Mouse (Mus musculus): Measurements from ENCODE around the gene Snx32. TPM values are rescaled to one million over a fixed set of nuclear protein-coding genes. Genes with fewer than 3 reads are reported as not detected.

Gene Snx32
- total RNA-seq (2014; fragmentation: Nextera tagmentation) (9.8 and 12.6 TPM in 2 replicates), total RNA-seq (2017) (12.0 and 13.3 TPM in 2 replicates), polyA plus RNA-seq (2012) (1.6 and 2.0 TPM in 2 replicates)

GRCm38 (mm10) chr19:5510031-5511026, at the start of gene Snx32:
Gene Snx32 (minus strand): TSS chr19:5510538.
- peaks cover 45% of the 10 kb centered on the region for H3K4me1 ChIP-seq (ENCODE audit: insufficient read depth, low read depth, low read length)
- peak within 1 kb of the TSS; percentile 72 for H3K4me3 ChIP-seq (ENCODE audit: low read depth, low read length)
- H3K27me3 ChIP-seq (ENCODE audit: insufficient read depth, low read length), result no peaks in the 10 kb centered on the region
- TF ChIP-seq TAL1 (conservative IDR thresholded peaks at IDR 0.05; ENCODE audit: low read depth, low read length) (no peak), CTCF (IDR thresholded peaks at IDR 0.05; ENCODE audit: low read depth, low read length) (no peak), POLR2AphosphoS5 (IDR thresholded peaks at IDR 0.05; ENCODE audit: insufficient replicate concordance, low read depth, low read length) (no peak), GATA1 (IDR thresholded peaks at IDR 0.05; ENCODE audit: borderline replicate concordance, low read length) (no peak), GATA2 (IDR thresholded peaks at IDR 0.05; ENCODE audit: borderline replicate concordance, low read depth, low read length) (no peak)
- peak; percentile 99 for DNase-seq (ENCODE audit: low spot score)
- H3K36me3 ChIP-seq (replicated peaks), result peaks cover 2% of the 10 kb centered on the region
- H3K9me3 ChIP-seq (replicated peaks), result no peaks in the 10 kb centered on the region
- ATAC-seq (ENCODE audit: extremely low read depth, insufficient number of reproducible peaks, low FRiP score, poor library complexity, severe bottlenecking), result peak; percentile 96

DNA sequence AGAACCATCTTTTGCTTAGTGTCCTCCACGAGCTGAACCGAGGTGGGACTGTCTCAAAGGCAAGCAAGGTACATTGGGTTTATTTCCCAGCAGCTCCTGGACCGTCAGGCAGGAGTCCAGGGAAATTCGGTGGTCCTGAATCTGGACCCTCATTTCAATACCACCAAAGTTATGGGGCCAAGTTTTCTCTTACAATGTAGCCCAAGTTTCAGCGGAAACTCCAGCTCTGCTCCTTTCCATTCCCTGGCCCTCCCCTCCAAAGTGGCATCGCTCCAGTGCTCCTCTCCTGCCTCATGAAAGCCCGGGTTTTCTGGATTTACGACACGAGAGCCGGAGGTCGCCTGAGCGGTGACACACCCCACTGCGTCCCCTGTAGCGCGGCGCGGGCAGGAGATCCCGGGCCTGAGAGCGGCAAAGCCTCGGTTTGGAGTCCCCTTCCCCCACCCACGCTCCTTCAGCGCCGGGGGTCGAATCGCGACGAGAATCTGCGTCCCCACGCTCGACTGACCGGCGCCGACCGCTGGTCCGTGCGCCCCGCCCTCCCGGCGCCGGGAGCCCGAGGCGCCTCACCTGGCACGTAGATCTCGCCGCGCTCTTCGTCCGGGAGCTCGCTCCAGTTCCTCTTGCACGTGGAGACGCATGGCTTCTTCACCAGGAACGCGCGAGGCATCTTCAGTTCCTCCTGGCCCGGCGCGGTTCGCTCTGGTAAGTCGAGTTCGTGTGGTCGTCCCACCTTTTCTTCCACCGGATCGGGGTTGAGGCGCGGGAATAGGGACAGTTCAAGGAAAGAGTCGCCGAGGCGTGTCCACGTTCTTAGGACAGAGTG, 49.5 kb upstream of the Snx32 start:
- TF ChIP-seq TAL1 (conservative IDR thresholded peaks at IDR 0.05; ENCODE audit: low read depth, low read length) (no peak), GATA2 (IDR thresholded peaks at IDR 0.05; ENCODE audit: borderline replicate concordance, low read depth, low read length) (no peak), CTCF (IDR thresholded peaks at IDR 0.05; ENCODE audit: low read depth, low read length) (no peak), GATA1 (IDR thresholded peaks at IDR 0.05; ENCODE audit: borderline replicate concordance, low read length) (no peak)
- H3K4me3 ChIP-seq (ENCODE audit: low read depth, low read length), result no peak overlapping the region; the same call in 1 of the 2 replicates
- peaks cover 15% of the 10 kb centered on the region for H3K9me3 ChIP-seq (replicated peaks)
- no peaks in the 10 kb centered on the region for H3K36me3 ChIP-seq (replicated peaks)
- H3K4me1 ChIP-seq (ENCODE audit: insufficient read depth, low read depth, low read length), result no peaks in the 10 kb centered on the region
- ATAC-seq (ENCODE audit: extremely low read depth, insufficient number of reproducible peaks, low FRiP score, poor library complexity, severe bottlenecking) (no peak), DNase-seq (ENCODE audit: low spot score) (no peak)
- peaks cover 71% of the 10 kb centered on the region for H3K27me3 ChIP-seq (ENCODE audit: insufficient read depth, low read length)

DNA sequence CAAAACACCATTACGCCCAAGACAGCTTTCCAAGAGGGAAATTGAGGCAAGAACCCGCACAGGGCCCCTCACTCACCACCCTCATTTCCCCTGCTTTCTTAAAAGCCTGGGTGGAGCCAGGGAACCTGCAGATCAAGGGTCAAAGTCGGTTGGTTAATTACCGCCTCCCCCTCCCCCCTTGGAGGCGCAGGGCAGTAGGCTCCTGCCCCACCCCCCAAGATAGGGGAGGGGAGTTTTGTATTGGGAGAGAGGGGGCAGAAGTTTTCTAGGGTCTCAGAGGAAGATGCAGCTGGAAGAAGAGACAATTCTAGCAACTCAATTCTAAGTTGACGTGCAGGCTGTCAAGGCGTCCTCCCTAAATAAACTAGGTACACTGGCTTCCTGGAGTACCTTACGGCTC, 48.9 kb upstream of the Snx32 start:
- no peaks in the 10 kb centered on the region for H3K4me1 ChIP-seq (ENCODE audit: insufficient read depth, low read depth, low read length)
- H3K27me3 ChIP-seq (ENCODE audit: insufficient read depth, low read length), result peaks cover 69% of the 10 kb centered on the region
- ATAC-seq (ENCODE audit: extremely low read depth, insufficient number of reproducible peaks, low FRiP score, poor library complexity, severe bottlenecking), result no peak
- DNase-seq (ENCODE audit: low spot score), result no peak
- no peak overlapping the region for H3K4me3 ChIP-seq (ENCODE audit: low read depth, low read length)
- TF ChIP-seq GATA1 (IDR thresholded peaks at IDR 0.05; ENCODE audit: borderline replicate concordance, low read length) (no peak), POLR2AphosphoS5 (IDR thresholded peaks at IDR 0.05; ENCODE audit: insufficient replicate concordance, low read depth, low read length) (no peak), CTCF (IDR thresholded peaks at IDR 0.05; ENCODE audit: low read depth, low read length) (no peak), GATA2 (IDR thresholded peaks at IDR 0.05; ENCODE audit: borderline replicate concordance, low read depth, low read length) (no peak), TAL1 (conservative IDR thresholded peaks at IDR 0.05; ENCODE audit: low read depth, low read length) (no peak)
- peaks cover 15% of the 10 kb centered on the region for H3K9me3 ChIP-seq (replicated peaks)
- no peaks in the 10 kb centered on the region for H3K36me3 ChIP-seq (replicated peaks)

DNA sequence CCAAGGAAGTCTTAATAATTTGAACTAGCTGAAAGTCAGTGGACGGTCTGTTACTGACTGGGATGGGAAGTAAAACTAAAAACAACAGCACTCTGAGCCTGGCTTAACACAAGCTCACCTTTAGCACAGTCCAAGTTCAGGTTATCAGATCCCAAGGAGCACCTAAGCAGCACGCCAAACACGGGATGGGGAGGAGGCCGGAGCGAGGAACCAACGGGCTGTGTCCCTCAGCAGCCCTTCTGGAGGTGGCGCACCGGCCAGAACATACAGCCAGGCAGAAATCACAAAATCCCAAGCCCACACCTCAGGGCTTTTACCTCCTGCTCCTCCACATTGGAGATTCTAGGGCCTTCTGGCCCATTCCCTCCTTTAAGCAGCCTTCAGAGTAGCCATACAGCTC, 48.4 kb upstream of the Snx32 start:
- H3K4me1 ChIP-seq (ENCODE audit: insufficient read depth, low read depth, low read length), result no peaks in the 10 kb centered on the region
- H3K36me3 ChIP-seq (replicated peaks), result no peaks in the 10 kb centered on the region
- DNase-seq (ENCODE audit: low spot score) (no peak), ATAC-seq (ENCODE audit: extremely low read depth, insufficient number of reproducible peaks, low FRiP score, poor library complexity, severe bottlenecking) (no peak)
- no peak overlapping the region for H3K4me3 ChIP-seq (ENCODE audit: low read depth, low read length)
- peaks cover 70% of the 10 kb centered on the region for H3K27me3 ChIP-seq (ENCODE audit: insufficient read depth, low read length)
- H3K9me3 ChIP-seq (replicated peaks), result peaks cover 15% of the 10 kb centered on the region
- TF ChIP-seq TAL1 (conservative IDR thresholded peaks at IDR 0.05; ENCODE audit: low read depth, low read length) (no peak), GATA1 (IDR thresholded peaks at IDR 0.05; ENCODE audit: borderline replicate concordance, low read length) (no peak), POLR2AphosphoS5 (IDR thresholded peaks at IDR 0.05; ENCODE audit: insufficient replicate concordance, low read depth, low read length) (no peak), CTCF (IDR thresholded peaks at IDR 0.05; ENCODE audit: low read depth, low read length) (no peak), GATA2 (IDR thresholded peaks at IDR 0.05; ENCODE audit: borderline replicate concordance, low read depth, low read length) (no peak)

DNA sequence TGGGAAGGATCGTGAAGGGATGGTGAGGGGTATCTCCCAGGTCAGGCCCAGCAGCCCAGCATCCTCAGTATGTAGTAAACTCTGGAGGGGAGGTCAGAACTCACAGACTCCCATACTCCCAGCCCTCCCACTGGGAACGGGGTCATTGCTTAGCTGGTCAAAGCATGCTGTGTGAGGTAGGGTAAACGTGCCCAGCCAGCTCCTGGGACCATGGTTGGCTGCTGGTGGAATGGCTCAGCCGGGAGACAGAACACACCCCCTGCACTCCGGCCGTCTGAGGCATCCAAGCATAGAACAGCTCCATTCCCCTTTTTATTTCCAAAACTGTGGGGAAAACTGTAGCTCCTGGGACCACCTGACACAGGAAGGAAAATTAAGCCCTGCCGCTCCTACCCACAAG, 47.8 kb upstream of the Snx32 start:
- no peak for ATAC-seq (ENCODE audit: extremely low read depth, insufficient number of reproducible peaks, low FRiP score, poor library complexity, severe bottlenecking)
- no peaks in the 10 kb centered on the region for H3K36me3 ChIP-seq (replicated peaks)
- no peak for TF ChIP-seq CTCF (IDR thresholded peaks at IDR 0.05; ENCODE audit: low read depth, low read length)
- TF ChIP-seq TAL1 (conservative IDR thresholded peaks at IDR 0.05; ENCODE audit: low read depth, low read length), result no peak
- no peak for TF ChIP-seq GATA2 (IDR thresholded peaks at IDR 0.05; ENCODE audit: borderline replicate concordance, low read depth, low read length)
- TF ChIP-seq GATA1 (IDR thresholded peaks at IDR 0.05; ENCODE audit: borderline replicate concordance, low read length), result no peak
- no peak for TF ChIP-seq POLR2AphosphoS5 (IDR thresholded peaks at IDR 0.05; ENCODE audit: insufficient replicate concordance, low read depth, low read length)
- DNase-seq (ENCODE audit: low spot score), result no peak
- peaks cover 15% of the 10 kb centered on the region for H3K9me3 ChIP-seq (replicated peaks)
- H3K4me1 ChIP-seq (ENCODE audit: insufficient read depth, low read depth, low read length), result no peaks in the 10 kb centered on the region
- H3K27me3 ChIP-seq (ENCODE audit: insufficient read depth, low read length), result peaks cover 76% of the 10 kb centered on the region
- no peak overlapping the region for H3K4me3 ChIP-seq (ENCODE audit: low read depth, low read length)
